Comparison of ENCODE assay signal across 10 mouse cellular contexts in the genomic region with DNA sequence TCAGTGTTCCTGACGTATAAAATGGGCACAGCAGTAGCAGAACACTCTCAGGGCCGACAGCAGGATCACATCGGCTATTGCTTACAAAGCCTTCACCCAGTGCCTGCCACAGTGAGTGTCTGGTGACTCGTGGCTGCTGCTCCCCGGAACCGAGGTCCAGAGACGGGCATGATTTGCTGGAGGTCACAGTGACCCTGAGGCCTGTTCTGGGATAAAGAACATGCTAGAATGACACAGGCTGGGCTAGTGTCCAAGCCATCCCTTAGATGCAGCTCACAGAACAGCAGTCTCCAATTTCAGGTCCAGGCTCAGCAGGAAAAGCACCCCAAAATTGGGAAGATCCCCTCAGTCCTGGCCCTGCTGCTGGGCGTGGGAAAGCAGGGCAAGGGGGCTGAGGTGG. TPM values are rescaled to one million over a fixed set of nuclear protein-coding genes. Genes with fewer than 3 reads are reported as not detected.
A peak's percentile ranks its signal among the peaks of the same experiment; 100 is the strongest.
DNase-seq lines count a peak whose midpoint lies in the region; ATAC-seq and TF ChIP-seq lines count a peak whose summit lies in the region.
"Had no signal": no experiment of that assay in that cellular context is flagged by ENCODE, and none has a peak within 500 bp of the region (broad histone marks: within the 10 kb centered on the region; RNA-seq: fewer than 3 reads in every experiment).

No protein-coding gene starts in this region.

- no peak for DNase-seq in heart, postnatal 10 days
- peak; percentile 76 for DNase-seq in ovary, adult 18-20 months (ENCODE audit: low spot score)
- no peak for DNase-seq in ovary, postnatal 14 days (ENCODE audit: low spot score)
- DNase-seq in forebrain, postnatal 0 days, result no peak
- DNase-seq in right cerebral cortex, postnatal 14 days, result no peak
- no peak for DNase-seq in thymus, postnatal 4 days
- DNase-seq: kidney, adult 18-20 months had no signal

- intact Hi-C loops in heart, postnatal 10 days (cut with DNase I), result no loop called here

- H3K4me3 ChIP-seq in heart, embryonic 16.5 days (ENCODE audit: low read length), result no peak overlapping the region
- H3K4me3 ChIP-seq in forebrain, postnatal 0 days (ENCODE audit: low read depth, low read length), result no peak overlapping the region

- no peak for TF ChIP-seq CTCF in forebrain, postnatal 0 days (IDR thresholded peaks at IDR 0.05; ENCODE audit: low read depth)

- H3K9me3 ChIP-seq in heart, embryonic 16.5 days (replicated peaks; ENCODE audit: control insufficient read depth, low read length), result no peaks in the 10 kb centered on the region
- no peaks in the 10 kb centered on the region for H3K9me3 ChIP-seq in forebrain, postnatal 0 days (ENCODE audit: low read length)

- H3K27ac ChIP-seq in heart, embryonic 16.5 days (ENCODE audit: low read length), result peak overlapping the region; percentile 88
- H3K27ac ChIP-seq in forebrain, postnatal 0 days (ENCODE audit: low read depth, low read length), result peak overlapping the region; percentile 29; the same call in 1 of the 2 replicates

- H3K4me2 ChIP-seq in heart, embryonic 16.5 days (ENCODE audit: low read depth, low read length), result no peak overlapping the region
- no peak overlapping the region for H3K4me2 ChIP-seq in forebrain, postnatal 0 days (ENCODE audit: low read depth)

- peak overlapping the region; percentile 59 for H3K9ac ChIP-seq in heart, embryonic 16.5 days (ENCODE audit: low read length)
- H3K9ac ChIP-seq in forebrain, postnatal 0 days, result no peak overlapping the region

- 0 out of 2 replicates have a peak, but pooled peaks have one; percentile 4 for ATAC-seq in heart, embryonic 16.5 days (replicated peaks; ENCODE audit: extremely low read depth, insufficient read depth, low FRiP score)
- ATAC-seq in forebrain, postnatal 0 days, result no peak

- no peaks in the 10 kb centered on the region for H3K27me3 ChIP-seq in heart, embryonic 16.5 days (ENCODE audit: control insufficient read depth, insufficient read depth, low read length)
- no peaks in the 10 kb centered on the region for H3K27me3 ChIP-seq in forebrain, postnatal 0 days (ENCODE audit: insufficient read depth, low read length)

- peaks cover 15% of the 10 kb centered on the region for H3K36me3 ChIP-seq in heart, embryonic 16.5 days (ENCODE audit: control insufficient read depth, insufficient read depth)
- peaks cover 32% of the 10 kb centered on the region for H3K36me3 ChIP-seq in forebrain, postnatal 0 days (ENCODE audit: insufficient read depth)

- H3K4me1 ChIP-seq in heart, embryonic 16.5 days (ENCODE audit: control insufficient read depth, insufficient read depth, low read length), result peaks cover 47% of the 10 kb centered on the region
- peaks cover 20% of the 10 kb centered on the region for H3K4me1 ChIP-seq in forebrain, postnatal 0 days (ENCODE audit: insufficient read depth)

- WGBS in heart, embryonic 16.5 days, result 53% methylated on average over 8 of the region's 8 CpGs
- 84% methylated on average over 8 of the region's 8 CpGs for WGBS in forebrain, postnatal 0 days

RNA-seq across cellular contexts. Expression of a gene that starts 24.8 kb away (rescaled TPM):
- 1.7 and 3.1 TPM in 2 replicates for polyA plus RNA-seq in heart, embryonic 16.5 days (2015; fragmentation: Nextera tagmentation; extraction: Ambion mirVana)
- total RNA-seq in heart, postnatal 10 days (2021), result 10 to 100 TPM; 33.3 to 34.6 TPM
- 80.5 and 93.7 TPM in 2 replicates for total RNA-seq in forebrain, postnatal 0 days (2014; rRNA removed)
- polyA plus RNA-seq in forebrain, postnatal 0 days (2015; fragmentation: Nextera tagmentation; extraction: Ambion mirVana), result 3.1 and 3.9 TPM in 2 replicates

RNA-seq across cellular contexts. Expression of a gene that starts 32.6 kb away (rescaled TPM):
- polyA plus RNA-seq in heart, embryonic 16.5 days (2015; fragmentation: Nextera tagmentation; extraction: Ambion mirVana), result not detected in 2 replicates
- not detected for total RNA-seq in heart, postnatal 10 days (2021)
- not detected in 2 replicates for total RNA-seq in forebrain, postnatal 0 days (2014; rRNA removed)
- not detected in 2 replicates for polyA plus RNA-seq in forebrain, postnatal 0 days (2015; fragmentation: Nextera tagmentation; extraction: Ambion mirVana)
- total RNA-seq: left cerebral cortex, postnatal 4 days had no signal
- polyA plus RNA-seq: spleen, adult 2 months had no signal

RNA-seq across cellular contexts. Expression of a gene that starts 47.3 kb away (rescaled TPM):
- polyA plus RNA-seq in heart, embryonic 16.5 days (2015; fragmentation: Nextera tagmentation; extraction: Ambion mirVana), result 31.1 and 34.5 TPM in 2 replicates
- 10 to 100 TPM in 1 of 2 experiments, 1 to 10 TPM in 1; 7.7 to 10.5 TPM for total RNA-seq in heart, postnatal 10 days (2021)
- total RNA-seq in forebrain, postnatal 0 days (2014; rRNA removed), result 8.0 and 12.2 TPM in 2 replicates
- 9.3 and 10.0 TPM in 2 replicates for polyA plus RNA-seq in forebrain, postnatal 0 days (2015; fragmentation: Nextera tagmentation; extraction: Ambion mirVana)
